Mouse (Mus musculus): ENCODE measurements around the gene Gcnt3. TPM values are rescaled to one million over a fixed set of nuclear protein-coding genes. Genes with fewer than 3 reads are reported as not detected.

The Gcnt3 gene
- polyA plus RNA-seq, 1 experiment from 2014 or later: 0.03 TPM

GRCm38 (mm10) chr9:70077170-70077569 lies 39.3 kb upstream of the Gcnt3 start:
- DNase-seq (ENCODE audit: low spot score): no peak
- Histone ChIP-seq H3K27ac (ENCODE audit: low read depth, low read length) (no peak overlapping the region), H3K9ac (ENCODE audit: low read depth, low read length) (no peak overlapping the region), H3K36me3 (ENCODE audit: control insufficient read depth, insufficient read depth, low read length) (no peaks in the 10 kb centered on the region), H3K4me2 (replicated peaks; ENCODE audit: low read depth, low read length) (no peak overlapping the region), H3K27me3 (ENCODE audit: control insufficient read depth, insufficient read depth, low read length) (no peaks in the 10 kb centered on the region), H3K4me1 (replicated peaks; ENCODE audit: control insufficient read depth, insufficient read depth, low read length) (no peaks in the 10 kb centered on the region), H3K4me3 (ENCODE audit: low read depth, low read length) (no peak overlapping the region), H3K9me3 (ENCODE audit: control insufficient read depth, low read length) (no peaks in the 10 kb centered on the region)
- no peak for ATAC-seq (ENCODE audit: low FRiP score)
- WGBS: 71% methylated on average over 7 of the region's 7 CpGs

GRCm38 (mm10) chr9:70072387-70072786 lies 34.5 kb upstream of the Gcnt3 start:
- Histone ChIP-seq H3K27ac (ENCODE audit: low read depth, low read length) (no peak overlapping the region), H3K4me1 (replicated peaks; ENCODE audit: control insufficient read depth, insufficient read depth, low read length) (no peaks in the 10 kb centered on the region), H3K36me3 (ENCODE audit: control insufficient read depth, insufficient read depth, low read length) (no peaks in the 10 kb centered on the region), H3K27me3 (ENCODE audit: control insufficient read depth, insufficient read depth, low read length) (no peaks in the 10 kb centered on the region), H3K4me3 (ENCODE audit: low read depth, low read length) (no peak overlapping the region), H3K4me2 (replicated peaks; ENCODE audit: low read depth, low read length) (no peak overlapping the region), H3K9me3 (ENCODE audit: control insufficient read depth, low read length) (no peaks in the 10 kb centered on the region), H3K9ac (ENCODE audit: low read depth, low read length) (no peak overlapping the region)
- WGBS: 87% methylated on average over 8 of the region's 8 CpGs
- no peak for ATAC-seq (ENCODE audit: low FRiP score)
- DNase-seq (ENCODE audit: low spot score): no peak

- 55% methylated on average over 8 of the region's 8 CpGs for WGBS
- Histone ChIP-seq H3K4me1 (replicated peaks; ENCODE audit: control insufficient read depth, insufficient read depth, low read length) (no peaks in the 10 kb centered on the region), H3K4me3 (ENCODE audit: low read depth, low read length) (no peak overlapping the region), H3K9me3 (ENCODE audit: control insufficient read depth, low read length) (no peaks in the 10 kb centered on the region), H3K36me3 (ENCODE audit: control insufficient read depth, insufficient read depth, low read length) (no peaks in the 10 kb centered on the region), H3K9ac (ENCODE audit: low read depth, low read length) (no peak overlapping the region), H3K27ac (ENCODE audit: low read depth, low read length) (no peak overlapping the region), H3K27me3 (ENCODE audit: control insufficient read depth, insufficient read depth, low read length) (no peaks in the 10 kb centered on the region), H3K4me2 (replicated peaks; ENCODE audit: low read depth, low read length) (no peak overlapping the region)
- DNase-seq (ENCODE audit: low spot score) (no peak), ATAC-seq (ENCODE audit: low FRiP score) (no peak)
Measured at GRCm38 (mm10) chr9:70069961-70070435, 32.1 kb upstream of the Gcnt3 start.

- H3K4me3 ChIP-seq (ENCODE audit: low read depth, low read length): no peak overlapping the region
- no peak overlapping the region for H3K9ac ChIP-seq (ENCODE audit: low read depth, low read length)
- ATAC-seq (ENCODE audit: low FRiP score): no peak
Measured at GRCm38 (mm10) chr9:70067497-70067896, 29.6 kb upstream of the Gcnt3 start.

GRCm38 (mm10) chr9:70062012-70062411 lies 24.1 kb upstream of the Gcnt3 start:
- no peaks in the 10 kb centered on the region for H3K9me3 ChIP-seq (ENCODE audit: control insufficient read depth, low read length)
- H3K4me2 ChIP-seq (replicated peaks; ENCODE audit: low read depth, low read length): no peak overlapping the region
- no peaks in the 10 kb centered on the region for H3K27me3 ChIP-seq (ENCODE audit: control insufficient read depth, insufficient read depth, low read length)
- no peaks in the 10 kb centered on the region for H3K36me3 ChIP-seq (ENCODE audit: control insufficient read depth, insufficient read depth, low read length)
- no peak for DNase-seq (ENCODE audit: low spot score)
- 90% methylated on average over 3 of the region's 3 CpGs for WGBS
- no peak overlapping the region for H3K4me3 ChIP-seq (ENCODE audit: low read depth, low read length)
- no peaks in the 10 kb centered on the region for H3K4me1 ChIP-seq (replicated peaks; ENCODE audit: control insufficient read depth, insufficient read depth, low read length)
- ATAC-seq (ENCODE audit: low FRiP score): no peak
- no peak overlapping the region for H3K27ac ChIP-seq (ENCODE audit: low read depth, low read length)
- H3K9ac ChIP-seq (ENCODE audit: low read depth, low read length): no peak overlapping the region

More at GRCm38 (mm10) chr9:70067497-70067896, 29.6 kb upstream of the Gcnt3 start:
- Histone ChIP-seq H3K27me3 (ENCODE audit: control insufficient read depth, insufficient read depth, low read length) (no peaks in the 10 kb centered on the region), H3K36me3 (ENCODE audit: control insufficient read depth, insufficient read depth, low read length) (no peaks in the 10 kb centered on the region), H3K4me2 (replicated peaks; ENCODE audit: low read depth, low read length) (no peak overlapping the region), H3K27ac (ENCODE audit: low read depth, low read length) (no peak overlapping the region), H3K4me1 (replicated peaks; ENCODE audit: control insufficient read depth, insufficient read depth, low read length) (no peaks in the 10 kb centered on the region), H3K9me3 (ENCODE audit: control insufficient read depth, low read length) (no peaks in the 10 kb centered on the region)
- 87% methylated on average over 3 of the region's 3 CpGs for WGBS
- no peak for DNase-seq (ENCODE audit: low spot score)

GRCm38 (mm10) chr9:70053411-70053810 lies 15.5 kb upstream of the Gcnt3 start:
- 58% methylated on average over 3 of the region's 3 CpGs for WGBS
- Histone ChIP-seq H3K9me3 (ENCODE audit: control insufficient read depth, low read length) (no peaks in the 10 kb centered on the region), H3K36me3 (ENCODE audit: control insufficient read depth, insufficient read depth, low read length) (no peaks in the 10 kb centered on the region), H3K4me1 (replicated peaks; ENCODE audit: control insufficient read depth, insufficient read depth, low read length) (no peaks in the 10 kb centered on the region), H3K27me3 (ENCODE audit: control insufficient read depth, insufficient read depth, low read length) (no peaks in the 10 kb centered on the region), H3K27ac (ENCODE audit: low read depth, low read length) (no peak overlapping the region), H3K4me2 (replicated peaks; ENCODE audit: low read depth, low read length) (no peak overlapping the region), H3K4me3 (ENCODE audit: low read depth, low read length) (no peak overlapping the region), H3K9ac (ENCODE audit: low read depth, low read length) (no peak overlapping the region)
- DNase-seq (ENCODE audit: low spot score): no peak
- ATAC-seq (ENCODE audit: low FRiP score): no peak

- no peaks in the 10 kb centered on the region for H3K9me3 ChIP-seq (ENCODE audit: control insufficient read depth, low read length)
- 60% methylated on average over 3 of the region's 3 CpGs for WGBS
- no peak overlapping the region for H3K9ac ChIP-seq (ENCODE audit: low read depth, low read length)
- no peak overlapping the region for H3K4me2 ChIP-seq (replicated peaks; ENCODE audit: low read depth, low read length)
- no peak overlapping the region for H3K4me3 ChIP-seq (ENCODE audit: low read depth, low read length)
- no peak for DNase-seq (ENCODE audit: low spot score)
- no peak overlapping the region for H3K27ac ChIP-seq (ENCODE audit: low read depth, low read length)
- no peaks in the 10 kb centered on the region for H3K36me3 ChIP-seq (ENCODE audit: control insufficient read depth, insufficient read depth, low read length)
- H3K4me1 ChIP-seq (replicated peaks; ENCODE audit: control insufficient read depth, insufficient read depth, low read length): no peaks in the 10 kb centered on the region
- no peak for ATAC-seq (ENCODE audit: low FRiP score)
- H3K27me3 ChIP-seq (ENCODE audit: control insufficient read depth, insufficient read depth, low read length): no peaks in the 10 kb centered on the region
Measured at GRCm38 (mm10) chr9:70052730-70053129, 14.8 kb upstream of the Gcnt3 start.

- Histone ChIP-seq H3K9ac (ENCODE audit: low read depth, low read length) (no peak overlapping the region), H3K27me3 (ENCODE audit: control insufficient read depth, insufficient read depth, low read length) (no peaks in the 10 kb centered on the region), H3K4me3 (ENCODE audit: low read depth, low read length) (no peak overlapping the region), H3K36me3 (ENCODE audit: control insufficient read depth, insufficient read depth, low read length) (no peaks in the 10 kb centered on the region), H3K4me2 (replicated peaks; ENCODE audit: low read depth, low read length) (no peak overlapping the region), H3K9me3 (ENCODE audit: control insufficient read depth, low read length) (no peaks in the 10 kb centered on the region), H3K4me1 (replicated peaks; ENCODE audit: control insufficient read depth, insufficient read depth, low read length) (no peaks in the 10 kb centered on the region), H3K27ac (ENCODE audit: low read depth, low read length) (no peak overlapping the region)
- DNase-seq (ENCODE audit: low spot score): no peak
- ATAC-seq (ENCODE audit: low FRiP score): no peak
- 54% methylated on average over 8 of the region's 8 CpGs for WGBS
Measured at GRCm38 (mm10) chr9:70049839-70050238, 12.0 kb upstream of the Gcnt3 start.

- no peak overlapping the region for H3K27ac ChIP-seq (ENCODE audit: low read depth, low read length)
- H3K9ac ChIP-seq (ENCODE audit: low read depth, low read length): no peak overlapping the region
- no peak for ATAC-seq (ENCODE audit: low FRiP score)
- no peak overlapping the region for H3K4me2 ChIP-seq (replicated peaks; ENCODE audit: low read depth, low read length)
- no peaks in the 10 kb centered on the region for H3K27me3 ChIP-seq (ENCODE audit: control insufficient read depth, insufficient read depth, low read length)
- no peaks in the 10 kb centered on the region for H3K4me1 ChIP-seq (replicated peaks; ENCODE audit: control insufficient read depth, insufficient read depth, low read length)
- WGBS: 39% methylated on average over 3 of the region's 3 CpGs
- H3K4me3 ChIP-seq (ENCODE audit: low read depth, low read length): no peak overlapping the region
- no peak for DNase-seq (ENCODE audit: low spot score)
- H3K9me3 ChIP-seq (ENCODE audit: control insufficient read depth, low read length): no peaks in the 10 kb centered on the region
- no peaks in the 10 kb centered on the region for H3K36me3 ChIP-seq (ENCODE audit: control insufficient read depth, insufficient read depth, low read length)
Measured at GRCm38 (mm10) chr9:70049416-70049783, 11.5 kb upstream of the Gcnt3 start.
